Mouse (Mus musculus): ENCODE results near the gene Commd3. TPM values are rescaled to one million over a fixed set of nuclear protein-coding genes. Genes with fewer than 3 reads are reported as not detected.

The Commd3 gene
- polyA plus RNA-seq (2012; rRNA removed), result 45.1 and 58.2 TPM in 2 replicates

- Histone ChIP-seq H3K4me1 (ENCODE audit: control insufficient read depth, insufficient read depth, low read length) (peaks cover 3% of the 10 kb centered on the region), H3K36me3 (ENCODE audit: control insufficient read depth, insufficient read depth, low read length) (no peaks in the 10 kb centered on the region), H3K27me3 (ENCODE audit: control insufficient read depth, insufficient read depth, low read length) (no peaks in the 10 kb centered on the region), H3K27ac (ENCODE audit: control insufficient read depth, insufficient read depth, low read depth, low read length) (peak within 1 kb of the TSS; percentile 94), H3K4me3 (ENCODE audit: control insufficient read depth, low read depth, low read length) (peak within 1 kb of the TSS; percentile 91)
- peak; percentile 78 for TF ChIP-seq POLR2A (IDR thresholded peaks at IDR 0.05; ENCODE audit: control insufficient read depth, low read depth, low read length)
- 0 out of 2 replicates have a peak, but pooled peaks have one; percentile 3 for TF ChIP-seq CTCF (IDR thresholded peaks at IDR 0.05; ENCODE audit: control insufficient read depth, insufficient read depth, insufficient replicate concordance, low read depth, low read length)
Measured at GRCm38 (mm10) chr2:18672133-18672765, at the start of gene Commd3. TSS of gene Commd3 (plus strand) at chr2:18672384.

GRCm38 (mm10) chr2:18623219-18623618 lies 49.0 kb upstream of the Commd3 start:
- TF ChIP-seq POLR2A (IDR thresholded peaks at IDR 0.05; ENCODE audit: control insufficient read depth, low read depth, low read length) (no peak), CTCF (IDR thresholded peaks at IDR 0.05; ENCODE audit: control insufficient read depth, insufficient read depth, insufficient replicate concordance, low read depth, low read length) (no peak)
- Histone ChIP-seq H3K27me3 (ENCODE audit: control insufficient read depth, insufficient read depth, low read length) (no peaks in the 10 kb centered on the region), H3K36me3 (ENCODE audit: control insufficient read depth, insufficient read depth, low read length) (no peaks in the 10 kb centered on the region), H3K4me3 (ENCODE audit: control insufficient read depth, low read depth, low read length) (no peak overlapping the region), H3K27ac (ENCODE audit: control insufficient read depth, insufficient read depth, low read depth, low read length) (no peak overlapping the region), H3K4me1 (ENCODE audit: control insufficient read depth, insufficient read depth, low read length) (no peaks in the 10 kb centered on the region)

- Histone ChIP-seq H3K27me3 (ENCODE audit: control insufficient read depth, insufficient read depth, low read length) (no peaks in the 10 kb centered on the region), H3K4me1 (ENCODE audit: control insufficient read depth, insufficient read depth, low read length) (no peaks in the 10 kb centered on the region), H3K27ac (ENCODE audit: control insufficient read depth, insufficient read depth, low read depth, low read length) (no peak overlapping the region), H3K4me3 (ENCODE audit: control insufficient read depth, low read depth, low read length) (no peak overlapping the region), H3K36me3 (ENCODE audit: control insufficient read depth, insufficient read depth, low read length) (no peaks in the 10 kb centered on the region)
- no peak for TF ChIP-seq CTCF (IDR thresholded peaks at IDR 0.05; ENCODE audit: control insufficient read depth, insufficient read depth, insufficient replicate concordance, low read depth, low read length)
- TF ChIP-seq POLR2A (IDR thresholded peaks at IDR 0.05; ENCODE audit: control insufficient read depth, low read depth, low read length), result no peak
Measured at GRCm38 (mm10) chr2:18630547-18630946, 41.6 kb upstream of the Commd3 start.

- H3K4me3 ChIP-seq (ENCODE audit: control insufficient read depth, low read depth, low read length), result no peak overlapping the region
- TF ChIP-seq POLR2A (IDR thresholded peaks at IDR 0.05; ENCODE audit: control insufficient read depth, low read depth, low read length), result no peak
- TF ChIP-seq CTCF (IDR thresholded peaks at IDR 0.05; ENCODE audit: control insufficient read depth, insufficient read depth, insufficient replicate concordance, low read depth, low read length), result no peak
- H3K4me1 ChIP-seq (ENCODE audit: control insufficient read depth, insufficient read depth, low read length), result no peaks in the 10 kb centered on the region
- H3K36me3 ChIP-seq (ENCODE audit: control insufficient read depth, insufficient read depth, low read length), result no peaks in the 10 kb centered on the region
- H3K27me3 ChIP-seq (ENCODE audit: control insufficient read depth, insufficient read depth, low read length), result no peaks in the 10 kb centered on the region
- H3K27ac ChIP-seq (ENCODE audit: control insufficient read depth, insufficient read depth, low read depth, low read length), result no peak overlapping the region
Measured at GRCm38 (mm10) chr2:18635052-18635451, 37.1 kb upstream of the Commd3 start.

GRCm38 (mm10) chr2:18648563-18648962 lies 23.6 kb upstream of the Commd3 start:
- H3K36me3 ChIP-seq (ENCODE audit: control insufficient read depth, insufficient read depth, low read length), result no peaks in the 10 kb centered on the region
- H3K27ac ChIP-seq (ENCODE audit: control insufficient read depth, insufficient read depth, low read depth, low read length), result no peak overlapping the region
- no peaks in the 10 kb centered on the region for H3K27me3 ChIP-seq (ENCODE audit: control insufficient read depth, insufficient read depth, low read length)
- no peak for TF ChIP-seq CTCF (IDR thresholded peaks at IDR 0.05; ENCODE audit: control insufficient read depth, insufficient read depth, insufficient replicate concordance, low read depth, low read length)
- no peak for TF ChIP-seq POLR2A (IDR thresholded peaks at IDR 0.05; ENCODE audit: control insufficient read depth, low read depth, low read length)
- H3K4me1 ChIP-seq (ENCODE audit: control insufficient read depth, insufficient read depth, low read length), result no peaks in the 10 kb centered on the region
- H3K4me3 ChIP-seq (ENCODE audit: control insufficient read depth, low read depth, low read length), result no peak overlapping the region

- Histone ChIP-seq H3K27ac (ENCODE audit: control insufficient read depth, insufficient read depth, low read depth, low read length) (no peak overlapping the region), H3K36me3 (ENCODE audit: control insufficient read depth, insufficient read depth, low read length) (no peaks in the 10 kb centered on the region), H3K4me1 (ENCODE audit: control insufficient read depth, insufficient read depth, low read length) (no peaks in the 10 kb centered on the region), H3K4me3 (ENCODE audit: control insufficient read depth, low read depth, low read length) (no peak overlapping the region), H3K27me3 (ENCODE audit: control insufficient read depth, insufficient read depth, low read length) (no peaks in the 10 kb centered on the region)
- TF ChIP-seq POLR2A (IDR thresholded peaks at IDR 0.05; ENCODE audit: control insufficient read depth, low read depth, low read length) (no peak), CTCF (IDR thresholded peaks at IDR 0.05; ENCODE audit: control insufficient read depth, insufficient read depth, insufficient replicate concordance, low read depth, low read length) (no peak)
Measured at GRCm38 (mm10) chr2:18654821-18655220, 17.4 kb upstream of the Commd3 start.

- Histone ChIP-seq H3K4me1 (ENCODE audit: control insufficient read depth, insufficient read depth, low read length) (no peaks in the 10 kb centered on the region), H3K36me3 (ENCODE audit: control insufficient read depth, insufficient read depth, low read length) (no peaks in the 10 kb centered on the region), H3K27ac (ENCODE audit: control insufficient read depth, insufficient read depth, low read depth, low read length) (no peak overlapping the region), H3K27me3 (ENCODE audit: control insufficient read depth, insufficient read depth, low read length) (no peaks in the 10 kb centered on the region), H3K4me3 (ENCODE audit: control insufficient read depth, low read depth, low read length) (no peak overlapping the region)
- no peak for TF ChIP-seq CTCF (IDR thresholded peaks at IDR 0.05; ENCODE audit: control insufficient read depth, insufficient read depth, insufficient replicate concordance, low read depth, low read length)
- no peak for TF ChIP-seq POLR2A (IDR thresholded peaks at IDR 0.05; ENCODE audit: control insufficient read depth, low read depth, low read length)
Measured at GRCm38 (mm10) chr2:18664003-18664402, 8.2 kb upstream of the Commd3 start.
